Mouse (Mus musculus): ENCODE results near the gene Ptprc. TPM values are rescaled to one million over a fixed set of nuclear protein-coding genes. Genes with fewer than 3 reads are reported as not detected.

Gene Ptprc
- not detected in 2 replicates for polyA plus RNA-seq (2012)

GRCm38 (mm10) chr1:138175494-138175893 is at the start of gene Ptprc:
Gene Ptprc, minus strand, starts transcription at chr1:138175708.
- no peak for TF ChIP-seq GATA1 (IDR thresholded peaks at IDR 0.05; ENCODE audit: low read length)

DNA sequence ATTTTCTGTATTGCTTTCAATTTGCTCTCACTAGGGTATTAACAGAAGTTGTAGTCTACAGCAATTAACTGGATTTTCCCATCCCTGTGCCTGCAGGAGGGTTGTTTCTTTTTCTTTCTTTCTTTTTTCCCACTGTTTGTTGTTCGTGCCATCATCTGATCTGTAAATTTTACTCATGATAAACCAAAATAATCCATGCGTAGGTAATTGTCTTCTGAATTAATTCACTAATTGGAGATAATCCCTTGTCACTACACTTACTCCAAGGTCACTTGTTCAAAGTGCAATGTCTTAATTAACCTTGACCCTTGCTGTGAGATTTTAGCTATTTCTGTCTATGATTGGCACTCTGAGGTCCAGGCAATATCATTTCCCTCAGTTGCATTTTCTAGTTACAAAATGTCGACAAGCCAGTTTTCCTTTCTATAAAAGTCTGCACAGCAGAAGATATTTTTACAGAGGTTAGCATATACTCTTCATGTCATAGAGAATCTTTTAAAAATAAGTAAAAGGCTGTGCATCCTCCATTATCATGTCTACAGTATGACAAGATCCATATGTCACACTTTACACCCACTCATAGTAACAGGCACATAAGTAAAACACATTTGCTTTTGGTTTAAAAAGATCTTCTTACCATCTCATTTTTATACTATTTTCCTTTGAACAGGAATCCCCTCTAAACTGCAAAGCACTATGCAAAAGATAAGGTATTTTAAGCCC is 39.4 kb upstream of the Ptprc start:
- TF ChIP-seq GATA1 (IDR thresholded peaks at IDR 0.05; ENCODE audit: low read length): no peak

- no peak for TF ChIP-seq GATA1 (IDR thresholded peaks at IDR 0.05; ENCODE audit: low read length)
Observed at GRCm38 (mm10) chr1:138210387-138211024, 35.0 kb upstream of the Ptprc start.

- TF ChIP-seq GATA1 (IDR thresholded peaks at IDR 0.05; ENCODE audit: low read length): no peak
Observed at GRCm38 (mm10) chr1:138209751-138210150, 34.2 kb upstream of the Ptprc start.

DNA sequence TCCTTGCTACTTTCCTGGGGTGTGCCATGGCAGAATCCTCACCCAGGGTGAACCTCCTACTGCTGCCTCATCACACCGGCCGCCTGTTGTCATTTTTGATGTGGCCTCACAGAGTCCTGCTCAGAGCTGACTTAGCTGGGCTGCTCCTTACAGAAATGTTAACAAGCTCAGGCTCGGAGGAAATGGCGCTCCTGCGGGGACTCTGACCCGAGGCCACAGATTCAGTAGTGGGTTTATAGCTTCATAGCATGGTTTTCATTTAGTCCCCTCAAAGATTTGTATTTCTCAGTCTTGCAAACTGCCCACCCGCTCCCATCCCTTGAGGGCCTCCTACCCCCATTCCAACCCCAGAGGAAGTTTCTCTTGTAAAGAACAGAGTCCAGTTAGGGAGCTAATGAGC is 30.5 kb upstream of the Ptprc start:
- TF ChIP-seq GATA1 (IDR thresholded peaks at IDR 0.05; ENCODE audit: low read length): no peak

DNA sequence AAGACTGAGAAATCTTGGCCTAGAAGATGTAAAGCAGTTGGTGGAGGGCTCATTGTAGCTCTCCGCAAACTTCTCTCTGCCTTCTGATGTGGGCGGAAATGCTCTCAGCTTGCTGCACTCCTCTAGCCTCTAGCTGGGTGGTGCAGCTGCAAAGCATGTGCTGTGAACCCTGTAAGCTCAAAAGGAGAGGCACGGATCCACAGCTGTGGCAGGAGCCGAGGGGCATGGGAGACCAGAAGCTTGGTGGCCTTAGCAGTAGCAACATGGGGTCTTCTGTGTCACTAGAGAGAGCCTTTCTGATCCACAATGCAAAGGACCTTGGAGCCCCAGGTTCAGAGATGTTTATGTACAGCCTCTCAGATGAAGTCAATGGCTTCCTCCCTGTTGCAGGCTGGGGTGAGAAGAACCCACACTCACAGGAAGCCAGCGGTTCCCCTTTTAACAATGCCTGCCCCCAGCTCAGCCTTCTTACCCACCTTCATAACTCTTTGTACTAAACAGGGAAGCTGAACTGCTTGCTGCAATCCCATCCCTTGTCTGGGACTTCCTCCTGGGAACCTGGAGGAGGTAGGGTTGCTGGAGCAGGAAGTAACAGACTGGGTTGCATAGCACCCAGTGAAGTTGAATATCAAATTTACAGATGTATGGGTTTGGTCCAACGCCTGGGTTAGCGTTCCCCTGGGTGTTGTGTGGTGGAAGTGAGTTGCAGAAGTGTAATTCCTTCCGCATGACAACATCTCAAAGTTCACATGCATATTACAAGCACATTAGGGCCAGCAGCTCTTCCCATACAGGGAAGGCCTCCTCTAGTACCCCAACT is 16.4 kb upstream of the Ptprc start:
- no peak for TF ChIP-seq GATA1 (IDR thresholded peaks at IDR 0.05; ENCODE audit: low read length)

GRCm38 (mm10) chr1:138188131-138188530 is 12.6 kb upstream of the Ptprc start:
- no peak for TF ChIP-seq GATA1 (IDR thresholded peaks at IDR 0.05; ENCODE audit: low read length)

DNA sequence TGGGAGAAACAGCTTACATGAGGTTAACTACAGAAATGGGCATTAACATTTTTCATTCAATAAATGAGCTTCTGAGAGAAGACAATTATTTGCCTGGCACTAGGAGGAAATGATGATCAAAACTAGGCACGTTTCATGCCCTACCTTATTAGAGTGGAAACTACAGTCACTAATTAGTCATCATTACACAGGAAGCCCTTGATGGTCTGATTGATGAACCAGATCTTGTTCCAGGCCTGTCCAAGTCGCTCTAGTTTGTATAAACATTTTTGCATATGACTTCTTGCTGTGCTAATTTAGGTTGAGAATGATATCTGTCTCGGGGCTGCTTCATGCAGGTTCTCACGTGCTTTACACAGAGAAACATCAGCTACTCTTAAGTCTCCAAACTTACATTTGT is 10.4 kb upstream of the Ptprc start:
- no peak for TF ChIP-seq GATA1 (IDR thresholded peaks at IDR 0.05; ENCODE audit: low read length)

DNA sequence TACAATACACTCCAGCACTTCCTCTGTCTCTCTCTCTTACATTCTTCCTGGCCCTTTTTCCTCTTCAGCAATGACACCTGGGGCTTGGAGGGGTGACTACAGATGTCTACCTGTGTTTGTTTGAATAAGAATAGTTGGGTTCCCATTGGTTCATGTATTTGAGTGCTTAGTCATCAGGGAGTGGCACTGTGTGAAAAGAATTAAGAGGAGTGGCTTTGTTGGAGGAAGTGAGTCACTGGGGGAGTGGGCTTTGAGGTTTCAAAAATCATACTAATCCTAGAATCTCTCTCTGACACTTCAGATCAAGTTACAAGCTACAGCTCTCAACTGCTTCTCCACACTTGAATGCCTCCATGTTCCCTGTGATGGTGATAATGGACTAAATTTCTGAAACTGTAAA is 4.6 kb upstream of the Ptprc start:
- no peak for TF ChIP-seq GATA1 (IDR thresholded peaks at IDR 0.05; ENCODE audit: low read length)

DNA sequence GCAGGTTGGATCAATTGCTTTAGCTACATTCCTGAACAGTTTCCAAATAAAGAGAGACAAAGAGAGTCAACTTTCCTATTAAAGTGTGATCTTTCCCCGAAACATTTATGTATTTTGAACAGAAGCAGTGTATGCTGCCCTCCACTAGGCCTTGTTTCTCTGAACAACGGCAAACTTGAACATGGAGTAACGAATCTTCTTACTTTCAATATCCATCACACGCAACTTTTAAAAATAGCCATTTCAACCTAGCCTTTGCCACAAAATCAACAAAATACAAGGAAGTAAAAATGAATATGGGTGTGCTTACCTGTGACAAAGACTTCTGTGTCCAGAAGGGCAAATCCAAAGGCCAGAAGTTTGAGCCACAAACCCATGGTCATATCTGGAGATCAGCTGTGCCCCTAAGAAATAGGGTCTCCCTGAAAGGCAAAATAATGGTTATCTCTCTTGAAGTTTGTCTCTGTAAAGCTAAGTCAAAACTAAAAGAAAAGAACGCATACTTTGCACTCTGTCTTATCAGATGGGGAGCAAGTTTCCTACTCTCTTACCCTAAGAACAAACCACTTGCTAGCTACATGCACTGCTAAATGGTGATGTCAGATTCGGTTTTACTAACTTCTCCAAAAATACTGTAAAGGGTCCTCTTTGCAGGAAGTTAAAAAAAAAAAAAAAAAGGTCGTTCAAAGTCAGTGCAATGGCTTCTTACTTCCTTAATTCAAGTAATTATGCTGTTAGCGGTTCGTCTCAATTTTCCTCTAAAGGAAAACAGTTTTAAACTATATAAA is 609 bp downstream of the Ptprc start:
- no peak for TF ChIP-seq GATA1 (IDR thresholded peaks at IDR 0.05; ENCODE audit: low read length)

DNA sequence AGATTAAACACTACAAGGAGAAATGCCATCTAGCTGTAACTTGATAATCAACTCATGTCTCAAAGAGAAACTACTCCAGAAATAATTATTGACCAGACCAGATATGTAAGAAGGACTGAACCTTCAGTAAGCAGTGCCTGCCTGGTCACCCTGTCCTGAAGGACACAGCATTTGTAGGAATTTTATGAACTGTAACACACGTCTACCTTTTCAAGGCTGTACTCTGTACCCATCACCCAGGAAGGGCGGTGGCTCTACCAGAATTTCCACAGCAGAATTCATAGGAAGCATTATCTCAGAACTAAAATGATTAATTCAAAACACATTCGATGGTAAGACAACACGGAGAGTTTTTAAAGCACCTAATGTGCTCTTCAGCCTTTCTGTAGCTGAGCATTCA is 1.4 kb downstream of the Ptprc start:
- TF ChIP-seq GATA1 (IDR thresholded peaks at IDR 0.05; ENCODE audit: low read length): no peak

- no peak for TF ChIP-seq GATA1 (IDR thresholded peaks at IDR 0.05; ENCODE audit: low read length)
Observed at GRCm38 (mm10) chr1:138173669-138174068, 1.8 kb downstream of the Ptprc start.

DNA sequence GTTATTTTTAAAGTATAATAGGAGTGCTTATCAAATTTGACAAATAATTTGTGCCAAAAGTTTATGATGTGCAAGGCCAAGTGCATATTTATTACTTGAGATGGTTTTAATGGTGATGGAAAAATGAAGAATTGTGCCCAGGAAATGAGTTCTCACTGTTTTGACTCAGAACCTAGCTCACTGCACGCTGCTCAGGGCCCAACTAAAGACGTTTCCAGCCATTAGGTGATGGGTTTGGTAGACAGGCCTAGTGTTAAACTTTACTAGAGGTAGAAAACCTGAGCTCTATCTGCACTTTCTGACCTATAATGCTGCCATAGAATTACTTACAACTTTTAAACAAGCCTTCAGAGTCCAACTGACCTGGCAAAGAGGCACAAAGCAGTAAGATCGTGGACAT is 3.0 kb downstream of the Ptprc start:
- TF ChIP-seq GATA1 (IDR thresholded peaks at IDR 0.05; ENCODE audit: low read length): no peak

GRCm38 (mm10) chr1:138172096-138172495 is 3.4 kb downstream of the Ptprc start:
- TF ChIP-seq GATA1 (IDR thresholded peaks at IDR 0.05; ENCODE audit: low read length): no peak

DNA sequence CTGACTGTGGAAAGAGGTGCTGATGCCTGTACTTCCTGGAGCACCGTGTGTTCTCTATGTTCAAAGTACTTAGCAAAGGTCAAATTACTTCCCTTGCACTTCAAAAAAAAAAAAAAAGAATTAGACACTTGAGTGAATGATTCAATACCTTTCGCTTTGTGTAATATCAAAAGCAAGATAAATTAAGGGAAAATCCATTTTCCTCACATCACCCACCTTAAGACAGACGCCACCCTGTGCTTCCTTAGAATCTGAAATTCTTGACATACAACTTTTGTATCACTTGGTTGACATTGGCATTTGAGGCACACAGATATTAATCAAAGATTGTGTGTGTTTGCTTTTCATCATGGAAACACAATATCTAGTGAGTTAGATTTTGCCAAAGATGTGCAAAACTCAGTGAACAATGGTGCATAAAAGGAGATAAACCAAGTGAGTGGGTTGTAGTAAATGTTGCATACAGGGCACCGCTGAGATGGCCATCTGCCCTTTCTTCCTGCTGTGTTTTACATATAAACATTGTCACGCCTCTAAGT is 9.2 kb downstream of the Ptprc start:
- no peak for TF ChIP-seq GATA1 (IDR thresholded peaks at IDR 0.05; ENCODE audit: low read length)

Data from G1E-ER4 (cell line).